10 mouse cellular contexts compared by ENCODE assay signal in the genomic region with DNA sequence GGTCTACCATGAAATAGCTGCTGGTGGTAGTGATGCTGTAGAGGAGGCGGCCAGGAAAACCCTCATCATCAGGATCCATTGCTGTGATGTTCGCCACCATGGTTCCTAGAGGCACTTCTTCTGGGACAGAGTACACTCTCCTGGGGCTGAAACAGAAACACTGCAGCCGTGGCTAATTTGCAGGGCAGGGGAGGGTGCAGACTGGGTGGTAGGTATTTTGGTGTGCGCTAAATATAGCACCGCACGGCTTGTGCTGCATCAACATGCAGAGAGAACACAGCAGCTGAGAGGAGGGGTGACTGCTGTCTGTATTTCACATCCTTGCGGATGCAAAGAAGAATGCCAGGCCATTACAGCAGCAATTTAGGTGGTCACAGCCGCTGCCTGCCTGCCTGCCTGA. TPM values are rescaled to one million over a fixed set of nuclear protein-coding genes. Genes with fewer than 3 reads are reported as not detected.
DNase-seq lines count a peak whose midpoint lies in the region; ATAC-seq lines count a peak whose summit lies in the region.
"Had no signal": no experiment of that assay in that cellular context is flagged by ENCODE, and none has a peak within 500 bp of the region (broad histone marks: within the 10 kb centered on the region; RNA-seq: fewer than 3 reads in every experiment).

No protein-coding gene starts in this region.

- no peaks in the 10 kb centered on the region for H3K36me3 ChIP-seq in intestine, embryonic 16.5 days (ENCODE audit: control insufficient read depth, insufficient read depth, low read length)
- H3K36me3 ChIP-seq in intestine, embryonic 15.5 days, result no peaks in the 10 kb centered on the region

- no peak overlapping the region for H3K4me3 ChIP-seq in intestine, embryonic 16.5 days (ENCODE audit: low read length)
- no peak overlapping the region for H3K4me3 ChIP-seq in intestine, embryonic 15.5 days (replicated peaks)

- 0 out of 2 replicates have a peak overlapping the region, but pooled peaks have one; percentile 8 for H3K27ac ChIP-seq in intestine, embryonic 16.5 days (ENCODE audit: low read length)
- H3K27ac ChIP-seq in intestine, embryonic 15.5 days, result no peak overlapping the region

- no peak for ATAC-seq in intestine, embryonic 16.5 days
- ATAC-seq in intestine, embryonic 15.5 days, result no peak

- no peaks in the 10 kb centered on the region for H3K27me3 ChIP-seq in intestine, embryonic 16.5 days (replicated peaks; ENCODE audit: control insufficient read depth, insufficient read depth, low read length)
- no peaks in the 10 kb centered on the region for H3K27me3 ChIP-seq in intestine, embryonic 15.5 days (replicated peaks)

- H3K9me3 ChIP-seq in intestine, embryonic 16.5 days (ENCODE audit: control insufficient read depth, low read length), result no peaks in the 10 kb centered on the region
- no peaks in the 10 kb centered on the region for H3K9me3 ChIP-seq in intestine, embryonic 15.5 days

- no peak overlapping the region; the same call in 1 of the 2 replicates for H3K4me2 ChIP-seq in intestine, embryonic 16.5 days (ENCODE audit: low read depth, low read length)
- H3K4me2 ChIP-seq in intestine, embryonic 15.5 days (replicated peaks), result no peak overlapping the region

- peak; percentile 38 for DNase-seq in heart, adult 8-10 months (ENCODE audit: low spot score)
- DNase-seq in layer of hippocampus, postnatal 36 days, result peak; percentile 34 to 38
- DNase-seq in right cerebral cortex, postnatal 25 days, result peak; percentile 68
- no peak for DNase-seq in cerebellum, adult 9-10 months
- DNase-seq in kidney, postnatal 25 days, result no peak
- no peak for DNase-seq in cerebellum, postnatal 4 days (ENCODE audit: low spot score in 2 of 2)

- WGBS in intestine, embryonic 16.5 days, result 52% methylated on average over 8 of the region's 8 CpGs
- WGBS in intestine, embryonic 15.5 days, result 43% methylated on average over 8 of the region's 8 CpGs

- H3K4me1 ChIP-seq in intestine, embryonic 16.5 days (ENCODE audit: control insufficient read depth, insufficient read depth, low read length), result peaks cover 22% of the 10 kb centered on the region
- peaks cover 17% of the 10 kb centered on the region for H3K4me1 ChIP-seq in intestine, embryonic 15.5 days (replicated peaks)

- H3K9ac ChIP-seq in intestine, embryonic 16.5 days (ENCODE audit: low read depth, low read length), result 0 out of 2 replicates have a peak overlapping the region, but pooled peaks have one; percentile 7
- H3K9ac ChIP-seq in intestine, embryonic 15.5 days, result no peak overlapping the region

RNA-seq across cellular contexts. Expression of gene Cdhr3, which starts 31.0 kb away (rescaled TPM):
- polyA plus RNA-seq in intestine, embryonic 16.5 days (2015; fragmentation: Nextera tagmentation; extraction: Ambion mirVana), result 0.04 and 0.15 TPM in 2 replicates
- not detected in 2 replicates for polyA plus RNA-seq in intestine, embryonic 15.5 days (2015; fragmentation: Nextera tagmentation; extraction: Ambion mirVana)
- 1 to 10 TPM in 1 of 4 experiments, under 1 TPM in 2, not detected in 1; 0.13 to 1.9 (median 0.37) TPM for total RNA-seq in heart, adult 8-10 months (2022)
- 1 to 10 TPM in 1 of 2 experiments, under 1 TPM in 1; 0.94 to 1.4 TPM for total RNA-seq in layer of hippocampus, postnatal 36 days (2021)
- total RNA-seq: liver, adult 2 months had no signal
- polyA plus RNA-seq: C2C12; liver, adult 2 months had no signal

Comparison
In these comparisons a context has a peak if more than half of its experiments do, and no peak if none do; other contexts are left out.
1. DNase-seq: peak in heart, adult 8-10 months (single experiment), layer of hippocampus, postnatal 36 days (2 of 2) and right cerebral cortex, postnatal 25 days (single experiment); none in cerebellum, adult 9-10 months (single experiment), kidney, postnatal 25 days (0 of 2) and cerebellum, postnatal 4 days (0 of 2).